Mouse (Mus musculus) hindbrain, embryonic 11.5 days (tissue): Measurements from ENCODE around the gene Stab1. TPM values are rescaled to one million over a fixed set of nuclear protein-coding genes. Genes with fewer than 3 reads are reported as not detected.

Source experiments
- ATAC-seq: fragments of 200-750 bp; cut with Nextera tagmentation; 2 replicates; pipeline ENCODE4 v1.8.0; 2017; ENCODE audit warnings: mild to moderate bottlenecking, moderate TSS enrichment, moderate library complexity; ENCODE audit not compliant: low FRiP score
- DNase-seq: peaks from one replicate; pipeline ENCODE4 v3.0.0-alpha.2; 2015; ENCODE audit warnings: low spot score
- H3K27ac ChIP-seq: fragments of 300-500 bp; sonication (generic); 2 replicates; pipeline ENCODE4 v1.5.1; 2014; ENCODE audit warnings: mild to moderate bottlenecking, low read depth, low read length
- H3K27me3 ChIP-seq: fragments of 300-500 bp; sonication (generic); 2 replicates; pipeline ENCODE4 v1.6.1; 2014; ENCODE audit warnings: mild to moderate bottlenecking, low read length, moderate library complexity, mixed read lengths; ENCODE audit not compliant: control insufficient read depth, insufficient read depth
- H3K36me3 ChIP-seq: fragments of 300-500 bp; sonication (generic); 2 replicates; pipeline ENCODE4 v1.6.1; 2014; ENCODE audit warnings: mild to moderate bottlenecking, low read length, moderate library complexity, mixed read lengths; ENCODE audit not compliant: control insufficient read depth, insufficient read depth
- H3K4me1 ChIP-seq: fragments of 300-500 bp; sonication (generic); replicated peaks from 2 replicates; pipeline ENCODE4 v1.6.1; 2014; ENCODE audit warnings: low read length, mixed read lengths; ENCODE audit not compliant: control insufficient read depth, insufficient read depth
- H3K4me2 ChIP-seq: fragments of 300-500 bp; sonication (generic); replicated peaks from 2 replicates; pipeline ENCODE4 v1.6.1; 2014; ENCODE audit warnings: mild to moderate bottlenecking, low read depth, low read length
- H3K4me3 ChIP-seq: fragments of 300-500 bp; sonication (generic); 2 replicates; pipeline ENCODE4 v1.5.1; 2014; ENCODE audit warnings: low read depth, low read length
- H3K9ac ChIP-seq: fragments of 300-500 bp; sonication (generic); 2 replicates; pipeline ENCODE4 v1.6.1; 2014; ENCODE audit warnings: low read depth, low read length
- H3K9me3 ChIP-seq: fragments of 300-500 bp; sonication (generic); 2 replicates; pipeline ENCODE4 v1.6.1; 2016; ENCODE audit warnings: low read length; ENCODE audit not compliant: control insufficient read depth
- WGBS: fragments of 180-500 bp; shearing (Covaris S2); extraction: QIAGEN DNeasy Blood & Tissue Kit; methylation state at CpG from one replicate; pipeline ENCODE4 v1.1.7; 2014; 5-methylcytosine and 5-hydroxymethylcytosine counted together
- polyA plus RNA-seq: library from polyadenylated mRNA; unstranded; fragments of >200 nt; fragmentation: Nextera tagmentation; extraction: Ambion mirVana; gene quantifications from 2 replicates; pipeline ENCODE4 v1.2.1, GENCODE M21; 2014

Gene Stab1
- polyA plus RNA-seq, 1 experiment from 2014 or later: 25.5 TPM

- H3K9me3 ChIP-seq: no peaks in the 10 kb centered on the region
- H3K4me2 ChIP-seq: no peak overlapping the region
- no peak overlapping the region for H3K27ac ChIP-seq
- WGBS: 92% methylated on average over 16 of the region's 16 CpGs
- H3K27me3 ChIP-seq: no peaks in the 10 kb centered on the region
- no peak overlapping the region for H3K9ac ChIP-seq
- H3K4me1 ChIP-seq: no peaks in the 10 kb centered on the region
- H3K36me3 ChIP-seq: peaks cover 42% of the 10 kb centered on the region
- no peak overlapping the region for H3K4me3 ChIP-seq
- ATAC-seq (no peak), DNase-seq (no peak)
Observed at GRCm38 (mm10) chr14:31177287-31177686, 8.8 kb upstream of the Stab1 start.

DNA sequence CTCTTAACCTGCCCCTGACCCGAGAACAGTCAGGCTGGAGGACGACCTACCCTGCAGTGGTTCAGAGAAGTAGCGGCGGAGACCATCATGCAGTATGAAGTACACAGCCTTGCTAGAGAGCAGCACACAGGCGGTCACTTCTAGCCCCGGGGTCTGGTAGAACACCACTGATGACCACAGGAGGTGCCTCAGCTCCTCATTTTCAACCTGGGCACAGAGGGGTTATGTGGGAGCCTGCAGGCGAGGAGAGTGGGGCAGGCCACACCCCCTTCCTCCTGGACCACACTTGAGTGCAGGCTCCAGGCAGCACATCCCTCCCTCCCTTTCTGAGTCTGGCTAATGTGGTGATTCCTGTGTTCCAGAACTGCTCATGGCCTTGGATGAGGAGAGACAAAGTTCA, 5.1 kb upstream of the Stab1 start:
- H3K4me3 ChIP-seq: no peak overlapping the region
- H3K9ac ChIP-seq: no peak overlapping the region
- H3K4me1 ChIP-seq: no peaks in the 10 kb centered on the region
- 92% methylated on average over 7 of the region's 7 CpGs for WGBS
- H3K9me3 ChIP-seq: no peaks in the 10 kb centered on the region
- no peak overlapping the region for H3K4me2 ChIP-seq
- H3K27me3 ChIP-seq: no peaks in the 10 kb centered on the region
- ATAC-seq: no peak
- no peak for DNase-seq
- no peak overlapping the region for H3K27ac ChIP-seq
- H3K36me3 ChIP-seq: peaks cover 52% of the 10 kb centered on the region

GRCm38 (mm10) chr14:31172781-31173455, 4.5 kb upstream of the Stab1 start:
- H3K4me1 ChIP-seq: no peaks in the 10 kb centered on the region
- H3K27me3 ChIP-seq: no peaks in the 10 kb centered on the region
- no peak overlapping the region for H3K4me3 ChIP-seq
- DNase-seq (no peak), ATAC-seq (no peak)
- no peak overlapping the region for H3K9ac ChIP-seq
- 90% methylated on average over 18 of the region's 18 CpGs for WGBS
- H3K9me3 ChIP-seq: no peaks in the 10 kb centered on the region
- H3K4me2 ChIP-seq: no peak overlapping the region
- no peak overlapping the region for H3K27ac ChIP-seq
- peaks cover 52% of the 10 kb centered on the region for H3K36me3 ChIP-seq

DNA sequence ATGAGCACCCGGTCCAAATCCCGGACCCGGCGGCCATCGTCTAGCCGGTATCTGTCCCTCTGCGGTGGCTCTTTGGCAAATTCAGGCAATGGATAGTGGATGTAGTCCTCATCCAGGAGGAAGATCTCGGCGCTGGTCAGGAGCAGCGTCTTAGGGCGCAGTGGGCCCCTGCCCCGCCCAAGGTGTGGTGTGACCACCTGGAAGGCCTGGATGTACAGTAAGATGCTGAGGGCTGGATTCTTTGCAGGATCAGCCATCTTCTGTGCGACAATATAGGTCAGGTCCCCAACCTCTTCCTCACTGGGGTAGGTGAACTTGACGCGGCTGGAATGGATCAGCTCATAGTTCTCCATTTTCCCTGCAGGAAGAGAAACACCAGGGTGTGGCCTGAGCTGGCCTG, 3.4 kb upstream of the Stab1 start:
- H3K9ac ChIP-seq: no peak overlapping the region
- peaks cover 48% of the 10 kb centered on the region for H3K36me3 ChIP-seq
- no peaks in the 10 kb centered on the region for H3K9me3 ChIP-seq
- H3K27ac ChIP-seq: no peak overlapping the region
- no peaks in the 10 kb centered on the region for H3K27me3 ChIP-seq
- DNase-seq (no peak), ATAC-seq (no peak)
- no peak overlapping the region for H3K4me3 ChIP-seq
- no peaks in the 10 kb centered on the region for H3K4me1 ChIP-seq
- WGBS: 96% methylated on average over 15 of the region's 15 CpGs
- H3K4me2 ChIP-seq: no peak overlapping the region

DNA sequence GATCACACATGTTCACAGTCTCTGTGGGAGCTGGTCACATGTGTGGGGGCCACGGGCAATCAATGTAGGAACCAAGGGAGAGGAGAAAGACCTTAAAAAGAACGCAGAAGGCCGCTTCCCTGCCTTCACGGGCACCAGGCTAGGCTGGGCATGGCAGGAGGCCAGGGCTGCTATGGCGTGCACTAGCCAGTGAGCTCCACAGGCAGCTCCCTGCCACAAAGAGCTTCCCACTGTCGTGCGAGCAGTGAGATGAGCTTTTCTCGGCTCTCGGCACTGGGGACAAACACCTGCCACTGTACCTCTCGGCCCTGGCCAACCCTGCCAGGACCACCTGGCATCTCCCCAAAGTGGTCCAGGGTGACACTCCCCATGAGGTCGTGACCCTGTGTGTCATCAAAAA, 2.9 kb upstream of the Stab1 start:
- Histone ChIP-seq H3K9ac (no peak overlapping the region), H3K9me3 (no peaks in the 10 kb centered on the region), H3K27ac (no peak overlapping the region), H3K4me2 (no peak overlapping the region), H3K4me1 (no peaks in the 10 kb centered on the region), H3K4me3 (no peak overlapping the region), H3K36me3 (peaks cover 44% of the 10 kb centered on the region), H3K27me3 (no peaks in the 10 kb centered on the region)
- DNase-seq: no peak
- WGBS: 90% methylated on average over 11 of the region's 11 CpGs
- no peak for ATAC-seq

GRCm38 (mm10) chr14:31170963-31171362, 2.5 kb upstream of the Stab1 start:
- H3K27ac ChIP-seq: no peak overlapping the region
- WGBS: 88% methylated on average over 13 of the region's 13 CpGs

DNA sequence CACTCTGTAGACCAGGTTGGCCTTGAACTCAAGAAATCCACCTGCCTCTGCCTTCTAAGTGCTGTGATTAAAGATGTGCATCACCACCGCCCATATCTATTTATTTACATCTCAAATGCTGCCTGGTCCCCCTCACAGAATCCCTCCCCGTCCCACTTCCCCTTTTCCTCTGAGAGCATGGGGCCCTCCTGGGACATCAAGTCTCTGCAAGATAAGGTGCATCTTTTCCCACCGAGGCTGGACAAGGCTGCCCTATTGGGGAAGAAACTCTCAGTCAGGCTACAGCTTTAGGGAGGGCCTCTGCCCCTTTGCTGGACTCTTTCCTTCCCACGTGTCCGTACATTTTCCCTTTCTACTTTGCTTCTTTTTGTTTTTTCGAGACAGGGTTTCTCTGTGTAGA, 1.1 kb upstream of the Stab1 start:
- 89% methylated on average over 6 of the region's 6 CpGs for WGBS
- DNase-seq (no peak), ATAC-seq (no peak)
- Histone ChIP-seq H3K9ac (no peak overlapping the region), H3K27ac (no peak overlapping the region), H3K4me2 (no peak overlapping the region), H3K9me3 (no peaks in the 10 kb centered on the region), H3K27me3 (no peaks in the 10 kb centered on the region), H3K4me3 (no peak overlapping the region), H3K4me1 (no peaks in the 10 kb centered on the region), H3K36me3 (peaks cover 30% of the 10 kb centered on the region)

More at GRCm38 (mm10) chr14:31170963-31171362, 2.5 kb upstream of the Stab1 start:
- Histone ChIP-seq H3K4me3 (no peak overlapping the region), H3K27me3 (no peaks in the 10 kb centered on the region), H3K9me3 (no peaks in the 10 kb centered on the region), H3K4me1 (no peaks in the 10 kb centered on the region), H3K36me3 (peaks cover 40% of the 10 kb centered on the region), H3K9ac (no peak overlapping the region), H3K4me2 (no peak overlapping the region)
- ATAC-seq: no peak
- DNase-seq: no peak

DNA sequence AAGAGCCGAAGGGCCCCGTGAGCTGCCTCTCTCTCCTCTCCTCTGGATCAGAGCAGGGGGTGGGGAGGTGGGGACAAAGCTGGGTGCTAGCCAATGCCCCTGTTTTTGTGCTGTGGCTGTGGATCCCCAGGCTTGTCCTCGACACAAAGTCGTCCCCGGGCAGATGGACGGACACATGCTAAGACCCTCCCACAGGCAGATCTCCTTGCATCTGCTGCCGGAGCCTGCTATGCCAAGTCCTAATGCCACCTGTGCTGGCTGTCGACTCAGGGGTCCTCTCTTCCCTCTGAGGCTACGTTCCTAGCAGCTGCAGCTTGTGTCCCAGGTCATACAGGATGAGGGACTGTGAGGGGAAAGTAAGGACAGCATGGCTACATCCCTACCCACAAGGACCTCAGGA, 1.6 kb downstream of the Stab1 start:
- WGBS: 78% methylated on average over 9 of the region's 9 CpGs
- H3K27ac ChIP-seq: no peak overlapping the region
- no peak for ATAC-seq

DNA sequence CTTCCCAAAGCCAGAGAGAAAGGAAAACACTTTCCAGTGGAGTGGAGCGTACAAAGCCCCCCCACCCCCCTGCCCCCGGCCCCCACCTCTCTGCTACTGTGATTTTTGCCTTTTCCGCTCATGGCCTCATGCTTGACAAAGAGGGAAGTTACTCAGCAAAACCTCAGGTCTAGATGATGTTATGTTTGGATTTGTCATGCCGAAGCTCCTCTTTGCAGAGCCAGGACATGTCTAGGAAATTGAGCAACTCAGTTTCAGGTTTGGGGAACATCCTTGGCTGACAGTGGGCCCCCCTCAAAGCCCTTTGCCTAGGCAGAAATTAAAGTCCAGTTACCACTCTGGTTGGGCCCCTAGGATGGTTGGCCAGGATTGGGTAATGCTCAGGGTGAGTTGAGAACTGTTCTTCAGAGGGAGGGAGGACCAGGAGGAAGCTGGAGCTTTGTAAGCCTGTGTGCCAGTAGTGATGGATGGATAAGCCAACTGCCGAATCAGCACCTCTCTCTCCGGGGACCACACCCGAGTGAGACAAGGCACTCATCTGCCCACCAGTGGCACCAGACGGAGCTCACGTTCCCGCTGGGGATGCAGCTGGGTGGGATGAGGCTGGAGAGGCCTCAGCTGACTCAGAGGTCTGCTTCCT, 2.3 kb downstream of the Stab1 start:
- no peaks in the 10 kb centered on the region for H3K27me3 ChIP-seq
- no peak overlapping the region for H3K4me2 ChIP-seq
- 51% methylated on average over 9 of the region's 10 CpGs for WGBS
- no peak overlapping the region for H3K9ac ChIP-seq
- H3K27ac ChIP-seq: no peak overlapping the region
- no peak overlapping the region for H3K4me3 ChIP-seq
- ATAC-seq (no peak), DNase-seq (no peak)
- peaks cover 8% of the 10 kb centered on the region; the same call in 1 of the 2 replicates for H3K36me3 ChIP-seq
- no peaks in the 10 kb centered on the region for H3K9me3 ChIP-seq
- H3K4me1 ChIP-seq: no peaks in the 10 kb centered on the region

More for the DNA sequence above, 1.6 kb downstream of the Stab1 start:
- no peak for DNase-seq
- peaks cover 14% of the 10 kb centered on the region; the same call in 1 of the 2 replicates for H3K36me3 ChIP-seq
- no peaks in the 10 kb centered on the region for H3K9me3 ChIP-seq
- no peak overlapping the region for H3K4me2 ChIP-seq
- H3K4me1 ChIP-seq: no peaks in the 10 kb centered on the region
- H3K4me3 ChIP-seq: no peak overlapping the region
- H3K9ac ChIP-seq: no peak overlapping the region
- H3K27me3 ChIP-seq: no peaks in the 10 kb centered on the region
